Mouse (Mus musculus) liver, adult 2 months (tissue): ENCODE results near the gene Abl1. TPM values are rescaled to one million over a fixed set of nuclear protein-coding genes. Genes with fewer than 3 reads are reported as not detected.

Experiments
- DNase-seq: peaks from one replicate; pipeline ENCODE4 v3.0.0-alpha.2; 2011; ENCODE audit warnings: low read depth, low spot score; ENCODE audit errors: extremely low read depth
- H3K27ac ChIP-seq: fragments of 200-500 bp; replicated peaks from 2 replicates; pipeline ENCODE4 v1.5.1; 2012; ENCODE audit warnings: low read depth, mild to moderate bottlenecking, control low read depth, inconsistent platforms, low read length; ENCODE audit not compliant: insufficient read depth
- H3K27me3 ChIP-seq: fragments of 200-500 bp; 2 replicates; pipeline ENCODE4 v1.6.1; 2012; ENCODE audit warnings: mild to moderate bottlenecking, moderate library complexity, low read length, inconsistent platforms; ENCODE audit not compliant: control insufficient read depth, insufficient read depth
- H3K36me3 ChIP-seq: fragments of 200-500 bp; 2 replicates; pipeline ENCODE4 v1.6.1; 2012; ENCODE audit warnings: low read length, inconsistent platforms; ENCODE audit not compliant: control insufficient read depth, insufficient read depth
- H3K4me1 ChIP-seq: fragments of 200-500 bp; 2 replicates; pipeline ENCODE4 v1.6.1; 2011; ENCODE audit warnings: low read length; ENCODE audit not compliant: control insufficient read depth, insufficient read depth
- H3K4me3 ChIP-seq: fragments of 200-500 bp; 2 replicates; pipeline ENCODE4 v1.5.1; 2011; ENCODE audit warnings: low read depth, mild to moderate bottlenecking, control low read depth, low read length, moderate library complexity; ENCODE audit not compliant: insufficient read depth
- H3K79me2 ChIP-seq: fragments of 200-500 bp; 2 replicates; pipeline ENCODE4 v1.6.1; 2012; ENCODE audit warnings: inconsistent platforms, mild to moderate bottlenecking, low read length, moderate library complexity; ENCODE audit not compliant: control insufficient read depth, insufficient read depth
- H3K9ac ChIP-seq: fragments of 200-500 bp; 2 replicates; pipeline ENCODE4 v1.6.1; 2012; ENCODE audit warnings: low read depth, mild to moderate bottlenecking, control low read depth, inconsistent platforms, low read length
- CTCF ChIP-seq: fragments of 200-500 bp; IDR thresholded peaks from 2 replicates; pipeline ENCODE4 v1.5.1; 2011; ENCODE audit warnings: low read depth, low read length, control low read depth
- POLR2A ChIP-seq: fragments of 200-500 bp; IDR thresholded peaks from 2 replicates; pipeline ENCODE4 v1.6.1; 2011; ENCODE audit warnings: low read length, control low read depth; ENCODE audit not compliant: insufficient read depth; ENCODE audit errors: extremely low read depth
- WGBS: fragments of 180-500 bp; shearing (Covaris S2); methylation state at CpG from one replicate; pipeline ENCODE4 v1.1.7; 2018; 5-methylcytosine and 5-hydroxymethylcytosine counted together
- polyA plus RNA-seq: library from polyadenylated mRNA; depleted of rRNA; stranded (reverse); fragments of >200 nt; gene quantifications from 2 replicates; pipeline ENCODE4 v1.2.3, GENCODE M21; 2012
- total RNA-seq: library from RNA; depleted of rRNA; stranded (reverse); fragments of >200 nt; gene quantifications from 2 replicates; pipeline ENCODE4 v1.2.3, GENCODE M21; 2014

The Abl1 gene
- total and polyA plus RNA-seq, 2 experiments: 13.9 to 14.1 TPM

- 0 out of 2 replicates have a peak, but pooled peaks cover 1% of the 10 kb centered on the region for H3K36me3 ChIP-seq
- H3K79me2 ChIP-seq: peaks cover 14% of the 10 kb centered on the region; the same call in 1 of the 2 replicates
- WGBS: 96% methylated on average over 4 of the region's 4 CpGs
- no peak overlapping the region for H3K9ac ChIP-seq
- no peak for TF ChIP-seq CTCF
- no peak for TF ChIP-seq POLR2A
- no peak overlapping the region for H3K27ac ChIP-seq
- H3K4me1 ChIP-seq: peaks cover 4% of the 10 kb centered on the region
- no peak overlapping the region for H3K4me3 ChIP-seq
- DNase-seq: no peak
- no peaks in the 10 kb centered on the region for H3K27me3 ChIP-seq
These were observed 26.6 kb downstream of the Abl1 start for GRCm38 (mm10) chr2:31714780-31715179.

- Histone ChIP-seq H3K79me2 (peaks cover 19% of the 10 kb centered on the region; the same call in 1 of the 2 replicates), H3K4me3 (no peak overlapping the region), H3K36me3 (0 out of 2 replicates have a peak, but pooled peaks cover 1% of the 10 kb centered on the region), H3K27me3 (no peaks in the 10 kb centered on the region), H3K27ac (no peak overlapping the region), H3K4me1 (peaks cover 12% of the 10 kb centered on the region), H3K9ac (no peak overlapping the region)
- 91% methylated on average over 7 of the region's 7 CpGs for WGBS
- no peak for TF ChIP-seq POLR2A
- no peak for TF ChIP-seq CTCF
- no peak for DNase-seq
These were observed 27.8 kb downstream of the Abl1 start for GRCm38 (mm10) chr2:31715985-31716384.

GRCm38 (mm10) chr2:31719202-31719880 lies 31.2 kb downstream of the Abl1 start:
- 37% methylated on average over 6 of the region's 6 CpGs for WGBS
- H3K4me1 ChIP-seq: peaks cover 12% of the 10 kb centered on the region
- H3K9ac ChIP-seq: peak overlapping the region; percentile 30; the same call in 1 of the 2 replicates
- TF ChIP-seq CTCF: no peak
- H3K27me3 ChIP-seq: no peaks in the 10 kb centered on the region
- H3K27ac ChIP-seq: peak overlapping the region; percentile 82
- no peak overlapping the region for H3K4me3 ChIP-seq
- no peaks in the 10 kb centered on the region for H3K36me3 ChIP-seq
- H3K79me2 ChIP-seq: peaks cover 15% of the 10 kb centered on the region; the same call in 1 of the 2 replicates
- peak; percentile 93 for DNase-seq

GRCm38 (mm10) chr2:31719944-31720343 lies 31.8 kb downstream of the Abl1 start:
- 61% methylated on average over 2 of the region's 2 CpGs for WGBS
- Histone ChIP-seq H3K27me3 (no peaks in the 10 kb centered on the region), H3K27ac (peak overlapping the region; percentile 82), H3K4me3 (no peak overlapping the region), H3K4me1 (peaks cover 12% of the 10 kb centered on the region), H3K36me3 (no peaks in the 10 kb centered on the region), H3K9ac (0 out of 2 replicates have a peak overlapping the region, but pooled peaks have one; percentile 30), H3K79me2 (peaks cover 12% of the 10 kb centered on the region; the same call in 1 of the 2 replicates)
- no peak for DNase-seq
- TF ChIP-seq CTCF: no peak
- TF ChIP-seq POLR2A: no peak

- WGBS: 63% methylated on average over 4 of the region's 4 CpGs
- peaks cover 17% of the 10 kb centered on the region; the same call in 1 of the 2 replicates for H3K79me2 ChIP-seq
- H3K4me1 ChIP-seq: peaks cover 12% of the 10 kb centered on the region
- no peak overlapping the region for H3K27ac ChIP-seq
- H3K36me3 ChIP-seq: no peaks in the 10 kb centered on the region
- H3K9ac ChIP-seq: no peak overlapping the region
- TF ChIP-seq POLR2A (no peak), CTCF (no peak)
- no peaks in the 10 kb centered on the region for H3K27me3 ChIP-seq
- peak; percentile 42 for DNase-seq
- no peak overlapping the region for H3K4me3 ChIP-seq
These were observed 32.6 kb downstream of the Abl1 start for GRCm38 (mm10) chr2:31720783-31721182.

DNA sequence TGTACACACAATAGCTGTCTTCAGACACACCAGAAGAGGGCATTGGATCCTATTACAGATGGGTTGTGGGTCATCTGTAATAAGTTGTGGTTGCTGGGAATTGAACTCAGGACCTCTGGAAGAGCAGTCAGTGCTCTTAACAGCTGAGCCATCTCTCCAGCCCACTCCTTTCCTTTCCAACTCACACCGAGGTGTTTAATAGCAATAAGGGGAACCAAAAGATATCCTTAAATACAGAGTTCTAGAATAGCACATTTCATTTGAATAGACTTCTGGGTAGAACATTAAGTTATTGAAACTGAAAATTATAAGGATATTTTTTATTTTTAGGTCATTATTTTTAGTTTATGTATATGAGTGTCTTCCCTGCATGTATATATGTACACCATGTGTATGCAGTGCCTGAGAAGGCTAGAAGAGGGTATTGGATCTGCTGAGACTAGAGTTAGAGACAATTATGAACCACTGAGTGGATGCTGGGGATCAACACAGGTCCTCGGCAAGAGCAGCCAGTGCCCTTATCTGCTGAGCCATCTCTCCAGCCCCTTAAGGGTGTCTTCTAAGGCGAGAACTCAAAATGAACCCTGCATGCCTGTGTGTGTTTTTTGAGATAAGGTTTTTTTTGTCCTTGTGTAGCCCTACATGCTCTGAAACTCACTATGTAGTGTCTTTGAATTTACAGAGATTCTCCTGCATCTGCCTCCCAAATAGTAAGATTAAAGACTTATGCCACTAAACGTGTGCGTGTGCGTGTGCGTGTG lies 36.7 kb downstream of the Abl1 start:
- WGBS: 95% methylated on average over 7 of the region's 7 CpGs
- H3K27ac ChIP-seq: no peak overlapping the region
- H3K27me3 ChIP-seq: no peaks in the 10 kb centered on the region
- H3K4me3 ChIP-seq: no peak overlapping the region
- no peak overlapping the region for H3K9ac ChIP-seq
- no peak for DNase-seq
- H3K36me3 ChIP-seq: no peaks in the 10 kb centered on the region
- TF ChIP-seq CTCF (no peak), POLR2A (no peak)
- H3K4me1 ChIP-seq: peaks cover 23% of the 10 kb centered on the region
- H3K79me2 ChIP-seq: peaks cover 27% of the 10 kb centered on the region; the same call in 1 of the 2 replicates
